Mouse (Mus musculus): ENCODE data around the gene Mtg2.

DNA sequence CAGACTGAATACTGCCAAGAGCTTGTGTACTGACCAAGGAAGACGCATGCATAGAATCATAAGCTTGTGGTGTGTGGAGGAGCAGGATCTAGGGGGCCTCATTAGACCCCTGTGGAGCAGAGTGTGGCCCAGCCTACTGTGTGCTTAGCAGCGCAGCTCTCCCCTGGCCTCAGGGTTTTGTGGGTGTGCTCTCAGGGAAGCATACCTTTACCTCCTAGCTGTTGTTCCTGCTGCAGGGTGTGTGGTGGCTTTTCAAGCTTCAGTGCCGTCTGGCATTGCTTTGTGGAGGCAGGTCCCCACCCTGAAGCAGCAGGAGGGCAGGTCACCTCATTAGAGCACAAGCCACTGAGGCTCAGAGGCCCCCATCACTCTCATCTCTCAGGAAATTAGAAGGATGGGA is 7.2 kb downstream of the Mtg2 start:
- TF ChIP-seq ZC3H11A (IDR thresholded peaks at IDR 0.05; ENCODE audit: borderline replicate concordance, low read depth, low read length) (no peak), ZNF384 (IDR thresholded peaks at IDR 0.05; ENCODE audit: low read depth, low read length) (no peak), MAFK (IDR thresholded peaks at IDR 0.05; ENCODE audit: insufficient read depth, low read depth, low read length) (no peak), CHD2 (IDR thresholded peaks at IDR 0.05; ENCODE audit: low read depth, low read length) (no peak), HCFC1 (IDR thresholded peaks at IDR 0.05; ENCODE audit: borderline replicate concordance, insufficient read depth, low read length) (no peak)

Data from ES-E14 (cell line).